Mouse (Mus musculus): ENCODE results near the gene Lhfpl2. TPM values are rescaled to one million over a fixed set of nuclear protein-coding genes. Genes with fewer than 3 reads are reported as not detected.

Lhfpl2 gene
- total RNA-seq, 2 experiments from 2014 or later = 39.5 to 46.2 TPM

DNA sequence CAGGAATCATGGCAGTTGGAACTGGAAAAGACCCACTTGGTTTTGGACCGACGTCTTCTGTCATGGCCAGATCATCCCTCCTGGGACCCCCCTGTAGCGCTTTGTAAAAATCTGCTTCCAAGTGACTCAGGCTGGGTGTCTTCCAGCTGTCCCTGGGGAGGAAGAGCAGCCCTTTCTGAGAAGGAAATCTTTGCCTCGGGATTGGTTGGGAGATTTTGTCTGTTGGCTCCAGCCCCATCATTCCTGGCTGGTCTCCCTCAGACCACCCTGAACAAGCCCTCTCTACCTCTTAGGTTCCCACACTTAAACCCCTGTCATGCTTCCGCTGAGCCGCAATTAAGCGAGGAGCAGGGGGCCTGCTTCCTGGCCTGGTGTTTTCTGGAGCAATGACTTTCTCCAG, 77.6 kb downstream of the Lhfpl2 start:
- DNase-seq (ENCODE audit: low spot score in 2 of 2) = no peak

DNA sequence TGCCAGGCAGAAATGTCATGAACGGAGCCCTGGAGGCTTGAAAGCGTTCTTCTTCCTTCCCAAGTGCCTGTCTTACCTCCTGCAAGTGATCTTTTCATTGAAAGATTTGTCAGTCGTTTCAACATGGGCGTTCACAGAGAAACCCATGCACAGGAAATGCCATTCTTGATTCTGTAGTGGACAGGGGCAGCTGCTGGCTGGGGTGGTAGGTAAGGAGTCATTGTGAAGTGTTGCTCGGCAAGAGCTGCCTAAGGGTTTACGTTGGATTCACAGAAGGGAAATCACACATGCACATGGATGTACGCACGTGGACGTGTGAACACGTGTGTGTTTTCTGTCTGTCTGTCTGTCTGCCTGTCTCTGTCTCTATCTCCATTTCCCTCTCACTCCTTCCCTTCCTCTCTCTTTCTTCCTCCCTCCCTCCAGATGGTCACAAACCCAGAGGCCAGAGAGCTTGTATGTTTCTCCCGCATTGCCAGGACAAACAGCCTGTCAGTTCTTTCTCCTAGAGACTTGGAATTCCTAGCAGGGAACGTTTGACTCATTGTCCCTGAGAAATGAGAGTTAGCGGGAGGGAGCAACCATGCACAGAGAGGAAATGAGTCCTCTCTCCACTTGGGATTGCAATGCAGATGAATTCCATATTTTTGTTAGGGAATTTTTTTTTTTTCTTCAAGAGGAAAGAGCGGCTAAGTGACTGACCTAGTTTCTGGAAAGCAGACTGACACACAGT, 82.3 kb downstream of the Lhfpl2 start:
- no peak for DNase-seq (ENCODE audit: low spot score in 2 of 2)

DNA sequence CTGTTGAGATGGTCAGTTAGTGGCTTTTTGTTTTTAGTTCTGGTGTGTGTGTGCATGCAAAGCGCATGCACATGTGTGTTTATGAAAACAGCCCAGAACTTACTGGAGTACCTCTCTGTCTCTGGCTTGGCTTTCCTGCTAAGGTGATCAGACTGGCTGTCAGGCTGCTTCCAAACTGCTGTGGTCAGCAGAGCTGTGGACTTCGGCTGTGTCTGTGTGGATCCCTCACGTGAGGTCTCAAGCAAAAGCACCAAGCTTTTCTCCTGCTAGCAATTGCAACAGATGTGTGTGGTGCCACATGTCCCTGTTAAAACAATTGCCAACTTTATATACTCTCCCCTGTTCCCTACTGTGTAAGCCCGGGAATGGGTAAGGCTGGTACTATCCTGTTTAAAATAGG, 82.8 kb downstream of the Lhfpl2 start:
- DNase-seq (ENCODE audit: low spot score in 2 of 2) = no peak

DNA sequence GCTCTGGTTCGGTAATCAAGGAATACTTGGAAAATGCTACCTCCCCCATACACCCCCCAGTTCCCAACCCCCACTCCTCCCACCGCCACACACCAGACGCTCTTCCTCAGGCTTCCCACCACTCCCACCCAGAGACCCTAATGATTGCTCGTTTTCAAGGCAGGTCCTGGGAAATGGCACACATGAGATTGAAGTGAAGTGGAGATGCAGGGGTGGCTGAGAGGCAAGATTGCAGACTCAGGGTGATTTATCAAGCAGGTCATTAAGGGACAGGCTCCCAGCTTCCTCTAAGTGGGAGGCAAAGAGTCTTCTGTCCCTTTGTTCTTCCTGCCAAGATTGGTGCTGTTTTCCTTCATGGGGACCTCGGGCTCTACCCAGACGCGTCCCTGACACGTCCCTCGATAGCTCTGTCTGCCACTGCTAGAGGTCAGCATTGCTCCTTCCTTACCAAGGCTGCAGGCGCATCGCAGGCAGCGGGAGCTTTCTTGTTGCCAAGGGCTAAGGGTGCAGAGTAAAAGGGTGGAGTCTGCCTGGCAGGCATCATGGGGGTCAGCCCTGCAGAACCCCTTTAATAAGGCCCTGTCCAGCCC, 85.6 kb downstream of the Lhfpl2 start:
- no peak for DNase-seq (ENCODE audit: low spot score in 2 of 2)

DNA sequence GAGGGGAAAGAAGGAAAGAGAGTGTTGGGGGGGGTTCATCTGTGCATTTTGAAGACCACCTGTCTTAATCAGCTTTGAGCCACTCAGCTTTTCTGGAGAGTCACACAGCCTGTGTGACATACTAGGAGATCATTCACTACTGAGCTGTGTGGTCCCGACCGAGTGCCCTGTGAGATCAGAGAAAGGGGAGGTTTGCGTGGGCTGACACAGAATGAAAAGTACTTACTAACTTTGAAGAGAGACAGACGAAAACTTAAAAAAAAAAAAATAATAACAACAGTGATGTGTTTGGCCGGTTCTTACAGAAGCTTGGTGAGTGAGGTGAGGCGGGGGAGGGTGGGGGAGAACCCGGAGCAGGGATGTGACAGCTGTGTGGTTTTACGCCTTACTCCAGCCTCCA, 86.9 kb downstream of the Lhfpl2 start:
- no peak for DNase-seq (ENCODE audit: low spot score in 2 of 2)

DNA sequence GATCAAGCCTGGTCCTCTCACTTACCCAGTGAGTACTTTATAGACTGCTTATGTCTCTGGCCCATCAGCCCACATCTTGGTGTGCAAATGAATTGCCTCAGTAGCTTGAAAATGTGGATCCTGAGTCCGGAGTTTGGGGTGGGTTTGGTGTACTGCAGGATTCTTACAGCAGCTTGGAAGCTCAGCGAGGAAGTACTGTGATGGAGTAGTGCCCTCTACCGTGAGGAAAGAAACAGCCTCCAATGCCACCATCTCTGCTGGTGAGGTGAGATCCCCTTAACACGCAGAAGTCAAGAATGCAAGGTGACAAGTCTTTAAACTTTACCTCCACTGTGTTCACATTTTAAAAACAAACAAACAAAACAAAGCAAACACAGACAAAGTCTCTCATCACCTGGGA, 89.7 kb downstream of the Lhfpl2 start:
- DNase-seq (ENCODE audit: low spot score in 2 of 2) = peak; percentile 44 to 59

DNA sequence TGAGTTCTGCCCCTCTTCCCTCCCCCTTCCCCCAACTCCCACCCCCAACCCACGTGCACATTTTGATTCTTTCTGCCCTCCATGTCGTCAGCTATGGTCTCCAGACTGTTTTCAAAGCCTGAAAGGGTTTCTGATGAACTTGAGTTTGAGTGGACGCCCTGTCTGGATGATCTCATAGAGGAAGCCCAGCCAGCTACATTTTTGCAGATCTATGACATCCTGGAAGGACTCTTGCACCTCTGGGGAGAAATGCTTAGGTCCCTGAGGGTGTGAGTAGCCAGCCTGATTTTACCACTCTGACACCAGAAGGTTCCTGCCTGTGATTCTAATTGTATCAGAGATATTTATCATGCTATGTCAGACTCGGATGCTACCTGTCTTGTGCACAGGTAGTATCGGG, 91.4 kb downstream of the Lhfpl2 start:
- DNase-seq (ENCODE audit: low spot score in 2 of 2) = no peak

DNA sequence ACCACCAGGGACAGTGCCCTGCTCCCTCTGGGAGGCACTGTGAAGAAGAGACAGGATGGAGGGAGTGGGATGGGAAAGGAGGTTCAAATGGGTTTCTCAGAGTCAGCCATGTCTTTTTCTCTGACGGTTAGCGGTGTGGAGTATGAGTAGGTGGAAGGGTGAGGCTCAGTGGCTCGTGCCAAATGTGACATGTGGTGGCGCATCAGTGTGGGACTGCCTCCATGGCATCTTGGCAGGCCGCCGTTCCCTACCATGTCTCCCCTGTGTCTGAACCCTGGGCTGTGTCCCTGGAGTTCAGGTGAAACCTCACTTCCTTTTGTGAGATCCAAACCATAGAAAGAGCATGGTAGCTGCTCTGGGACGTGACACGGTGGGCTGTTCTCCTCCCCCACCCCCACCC, 92.2 kb downstream of the Lhfpl2 start:
- no peak for DNase-seq (ENCODE audit: low spot score in 2 of 2)

DNA sequence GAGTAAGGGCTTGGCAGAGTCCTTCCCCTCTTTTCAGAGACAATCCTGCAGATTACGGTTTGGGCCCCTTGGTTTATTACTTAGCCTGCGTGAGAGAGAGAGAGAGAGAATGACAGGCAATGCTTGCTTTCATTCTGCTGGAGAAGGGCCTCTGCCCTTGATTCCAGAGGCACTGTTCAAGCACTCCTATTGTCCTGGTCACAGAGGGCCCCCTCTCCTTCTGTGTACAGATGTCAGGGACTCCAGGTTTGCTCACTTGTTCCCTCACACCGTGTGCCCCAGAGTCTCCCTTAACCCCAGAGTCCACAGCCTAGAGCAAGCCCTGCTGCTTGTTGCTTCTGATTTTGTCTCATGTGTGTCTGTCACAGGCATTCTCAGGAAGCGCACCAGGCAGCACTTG, 93.7 kb downstream of the Lhfpl2 start:
- DNase-seq (ENCODE audit: low spot score in 2 of 2) = no peak

DNA sequence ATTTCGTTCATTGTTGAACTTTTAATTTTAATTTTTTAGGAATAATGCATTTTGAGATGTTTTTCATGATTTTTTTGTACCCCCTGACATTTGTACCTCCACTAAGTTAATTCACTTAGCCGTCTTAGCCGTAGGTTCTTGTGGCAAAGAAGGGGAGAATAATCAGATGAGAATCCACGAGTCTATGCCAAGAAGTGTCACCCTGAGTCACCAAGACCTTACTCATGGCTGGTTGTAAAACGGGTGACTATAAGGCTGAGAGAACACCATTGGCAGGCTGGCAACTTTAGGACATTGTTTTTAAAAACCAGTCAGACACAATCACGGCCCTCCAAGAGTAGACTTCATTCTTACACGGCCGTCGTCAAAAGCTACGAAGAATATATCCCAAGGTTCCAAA, 95.2 kb downstream of the Lhfpl2 start:
- no peak for DNase-seq (ENCODE audit: low spot score in 2 of 2)

DNA sequence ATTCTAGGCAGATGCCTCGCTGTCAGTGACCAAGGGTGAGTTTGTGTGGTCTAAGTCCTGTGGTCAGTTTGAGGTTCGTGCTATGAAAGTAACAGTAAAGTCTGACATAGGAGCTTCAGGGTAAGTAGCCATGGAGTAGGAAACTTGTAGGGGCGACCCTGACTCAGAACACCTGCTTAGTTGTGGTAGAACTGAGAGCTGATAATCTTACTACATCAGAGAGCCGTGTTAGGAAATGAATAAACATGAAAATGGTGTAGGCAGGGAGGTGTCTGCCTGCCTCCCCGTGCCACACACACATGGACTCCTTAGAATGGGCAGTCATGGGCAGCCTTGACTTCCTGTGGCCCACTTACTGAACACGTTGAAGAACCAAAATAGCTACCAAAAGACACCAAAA, 96.1 kb downstream of the Lhfpl2 start:
- DNase-seq (ENCODE audit: low spot score in 2 of 2) = no peak

DNA sequence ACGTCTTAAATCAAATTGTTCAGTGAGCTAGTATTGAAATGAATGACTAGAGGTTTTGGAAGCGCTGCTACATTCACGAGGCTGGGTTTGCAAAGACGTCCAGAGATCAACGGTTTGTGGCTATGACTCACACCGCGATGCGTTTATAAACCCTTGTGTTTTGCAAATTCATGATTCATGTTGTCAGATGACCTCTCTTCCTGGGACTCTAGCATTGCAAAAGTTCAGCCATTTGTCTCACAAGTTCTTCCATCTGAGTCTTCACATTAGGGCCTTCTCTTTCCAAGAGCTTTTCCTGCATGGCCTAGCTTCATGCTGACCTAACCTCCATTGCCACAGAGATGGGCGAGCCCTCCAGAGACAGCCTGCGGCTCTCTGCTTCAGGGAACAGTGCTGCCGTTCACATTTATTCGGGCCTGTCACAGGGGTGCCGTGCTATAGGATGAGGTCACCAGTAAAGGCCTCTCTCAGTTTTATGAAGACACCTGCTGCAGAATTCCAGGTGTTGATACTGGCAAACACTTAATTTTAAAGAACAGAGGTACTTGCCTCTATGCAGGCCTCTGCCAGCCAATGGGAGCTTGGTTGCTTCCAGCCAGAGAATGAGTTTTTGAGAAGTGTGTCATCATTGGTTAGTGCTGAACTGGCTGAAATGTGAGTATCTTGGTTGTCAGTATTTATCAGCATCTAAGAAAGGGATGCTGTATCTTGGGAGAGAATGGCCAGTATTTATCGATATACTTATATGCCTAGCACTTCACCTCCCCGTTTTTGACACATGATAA, 97.1 kb downstream of the Lhfpl2 start:
- DNase-seq (ENCODE audit: low spot score in 2 of 2) = no peak

DNA sequence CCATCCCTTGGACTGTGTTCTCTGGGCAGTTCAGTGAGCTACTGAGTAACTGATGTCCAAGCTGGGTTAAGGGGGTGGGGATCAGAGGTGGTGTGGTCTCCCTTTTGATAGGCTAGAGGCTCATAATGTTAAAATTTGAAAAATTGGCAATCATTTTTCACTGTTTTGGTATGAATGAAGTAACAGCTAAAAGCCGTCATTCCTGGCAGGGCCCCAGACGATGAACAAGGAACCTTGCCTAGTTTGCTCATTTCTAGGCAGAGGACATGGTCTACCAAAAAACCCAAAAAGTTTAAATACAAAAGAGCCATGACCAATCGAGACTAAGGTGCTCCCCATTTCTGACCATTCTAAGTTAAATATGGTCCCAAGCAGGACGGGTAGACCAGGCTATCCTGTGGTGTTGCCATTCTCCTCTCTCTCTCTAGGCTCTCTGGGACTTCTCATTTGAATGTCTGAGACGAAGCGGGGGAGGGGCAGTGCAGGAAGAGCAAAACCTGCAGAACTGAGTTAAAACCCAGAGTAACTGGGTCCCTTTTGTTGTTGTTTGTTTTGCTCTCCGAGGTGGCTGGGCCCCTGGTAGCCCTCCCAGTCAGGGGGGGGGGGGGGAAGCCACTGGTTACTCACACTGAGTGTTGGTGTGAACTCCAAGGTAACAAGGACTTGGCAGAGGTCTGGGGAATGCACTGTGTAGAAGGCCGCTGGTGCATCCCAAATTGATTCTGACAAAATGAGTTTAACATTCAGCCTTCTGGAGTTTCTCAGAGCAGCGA, 98.2 kb downstream of the Lhfpl2 start:
- DNase-seq (ENCODE audit: low spot score in 2 of 2) = no peak

DNA sequence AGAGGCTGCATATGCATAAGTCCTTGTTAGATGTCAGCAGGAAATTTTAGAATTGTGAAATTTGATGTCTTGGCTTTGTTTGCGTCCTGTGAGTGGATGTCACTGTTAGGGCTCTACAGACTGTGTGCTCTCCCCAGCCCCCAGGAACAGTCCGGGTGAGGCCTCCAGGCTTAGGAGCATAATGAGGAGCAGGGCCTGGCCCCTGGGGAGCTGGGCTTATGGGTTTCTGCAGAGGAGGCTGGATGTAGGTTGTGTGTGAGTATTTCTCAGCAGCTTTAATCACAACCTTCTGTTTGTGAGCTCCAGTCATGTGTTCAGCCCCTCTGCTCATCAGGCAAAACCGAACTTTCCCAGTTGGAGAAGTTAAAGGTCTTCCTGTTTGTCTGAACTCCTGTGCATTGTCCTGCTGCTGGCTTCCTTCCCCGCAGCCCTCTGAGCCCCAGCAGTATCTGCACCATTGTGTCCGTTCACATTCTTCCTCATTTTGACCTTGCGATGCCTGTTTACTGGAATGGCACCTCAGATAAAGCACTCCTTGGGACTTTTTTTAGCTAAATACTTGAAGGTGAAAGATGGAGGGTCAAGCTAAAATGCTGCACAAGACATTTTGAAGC, 101.4 kb downstream of the Lhfpl2 start:
- DNase-seq (ENCODE audit: low spot score in 2 of 2) = no peak

DNA sequence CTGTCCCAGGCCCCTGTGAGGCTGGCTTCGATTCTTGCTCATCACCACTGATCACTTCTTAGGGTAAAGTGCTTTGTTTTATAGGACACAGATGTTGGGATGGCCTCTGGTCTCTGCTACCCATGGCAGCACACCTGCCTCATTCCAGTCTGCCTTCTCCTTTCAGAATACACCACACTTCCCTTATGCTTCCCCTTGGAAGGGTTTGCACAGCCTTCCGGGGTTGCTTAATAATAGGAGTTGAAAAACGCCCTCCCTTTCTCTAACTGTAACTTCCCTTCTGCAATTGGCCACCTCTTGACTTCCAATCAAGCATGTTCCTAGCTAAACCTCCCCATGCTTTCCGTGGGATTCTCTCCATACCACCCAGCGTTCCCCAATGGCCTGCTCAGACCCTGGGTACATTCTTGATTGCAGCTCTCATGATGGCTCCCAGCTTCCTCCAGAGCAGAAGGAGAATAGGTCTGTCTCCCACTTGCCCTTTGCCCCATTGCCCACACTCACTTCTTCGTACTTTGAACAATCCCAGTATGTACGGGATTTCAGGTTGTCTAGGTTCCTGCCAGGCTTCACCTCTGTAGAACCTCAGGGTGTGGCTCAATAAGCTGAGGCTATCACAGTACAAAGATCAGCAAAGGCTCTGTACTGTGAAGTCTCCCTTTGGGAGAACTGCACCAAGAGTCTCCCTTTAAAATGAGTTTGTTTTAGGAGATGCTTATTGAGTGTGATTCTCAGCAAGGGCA, 102.1 kb downstream of the Lhfpl2 start:
- no peak for DNase-seq (ENCODE audit: low spot score in 2 of 2)

DNA sequence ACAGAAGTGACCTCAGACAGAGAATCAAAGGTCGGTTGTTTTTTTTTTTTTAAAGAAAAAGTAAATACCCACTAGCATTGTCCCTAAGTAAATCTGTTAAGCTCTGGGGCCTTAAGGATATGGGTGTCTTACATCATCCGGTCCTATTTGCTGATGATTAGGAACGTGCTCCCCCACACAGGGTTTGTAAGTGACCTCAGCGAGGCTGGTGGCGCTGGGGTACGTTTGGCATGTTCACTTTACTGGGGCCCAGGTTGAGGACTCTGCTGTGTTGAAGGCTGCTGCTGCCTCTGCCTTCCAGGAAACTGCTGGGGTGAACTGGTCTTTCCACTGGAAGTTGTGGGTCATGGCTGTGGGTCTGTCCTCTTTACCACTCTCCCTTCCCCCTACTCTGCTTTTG, 106.9 kb downstream of the Lhfpl2 start:
- DNase-seq (ENCODE audit: low spot score in 2 of 2) = no peak

DNA sequence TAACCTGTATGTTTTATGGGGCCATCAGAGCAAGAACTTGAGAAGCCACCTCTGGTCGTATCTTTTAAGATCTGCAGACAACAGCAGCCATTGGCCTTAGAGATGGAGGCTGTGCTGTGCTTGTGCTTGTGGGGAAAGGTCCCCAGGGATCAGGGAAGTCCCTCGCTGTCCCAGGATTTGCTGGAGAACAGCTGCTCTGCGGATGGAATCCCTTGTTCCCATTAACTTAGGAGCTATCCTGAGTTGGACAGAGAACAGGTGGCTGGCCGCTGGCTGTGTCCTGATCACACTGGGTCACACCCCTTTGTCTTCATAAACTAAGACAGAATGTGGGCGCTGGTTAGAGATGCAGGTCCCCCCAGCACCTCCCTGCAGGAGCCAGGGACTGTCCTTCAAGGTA, 110.7 kb downstream of the Lhfpl2 start:
- no peak for DNase-seq (ENCODE audit: low spot score in 2 of 2)

DNA sequence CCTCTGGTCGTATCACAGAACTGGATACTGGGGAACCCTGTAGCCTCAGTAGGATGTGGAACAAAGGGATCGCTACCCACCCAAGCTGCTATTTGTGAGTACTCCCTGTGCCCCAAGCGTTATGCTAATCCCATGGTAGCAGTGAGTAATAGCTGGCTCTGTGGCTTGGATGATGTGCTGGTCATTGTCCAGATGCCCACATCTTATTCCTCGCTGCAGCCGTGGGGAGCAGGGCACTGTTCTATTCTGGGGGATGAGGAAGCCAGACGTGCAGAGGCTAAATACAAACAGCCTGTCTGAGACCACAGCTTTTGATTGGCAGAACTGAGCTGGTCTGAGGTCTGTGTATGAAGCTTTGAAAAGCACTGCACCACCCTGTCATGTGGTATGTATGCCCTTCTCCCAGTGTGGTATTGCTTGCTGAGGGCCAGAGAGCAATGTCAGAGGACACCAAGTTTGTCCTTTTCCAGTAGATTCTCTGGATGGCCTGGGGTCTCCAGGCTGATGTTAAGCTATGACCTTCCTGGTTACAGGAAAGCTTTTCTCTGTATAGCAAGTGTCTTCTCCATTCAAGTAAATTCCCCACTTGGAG, 111.8 kb downstream of the Lhfpl2 start:
- no peak for DNase-seq (ENCODE audit: low spot score in 2 of 2)

DNA sequence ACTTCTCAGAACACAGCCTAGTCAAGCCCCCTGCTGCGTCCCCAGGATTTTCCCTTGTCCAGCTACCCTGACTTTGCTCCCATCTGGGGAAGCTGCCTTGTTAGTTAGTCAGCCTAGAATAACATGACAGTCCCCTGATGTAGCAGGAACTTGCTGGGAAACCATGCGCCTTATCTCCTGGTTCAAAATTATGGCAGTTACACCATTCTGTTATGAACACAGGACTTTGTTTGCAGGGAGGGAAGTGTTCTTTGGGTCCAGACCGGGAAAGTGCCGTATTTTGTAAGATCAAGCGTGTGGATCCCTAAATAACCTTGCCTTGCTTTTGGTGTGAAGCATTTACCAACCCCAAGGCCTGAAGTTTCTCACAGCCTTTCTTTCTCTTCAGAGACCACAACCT, 114.0 kb downstream of the Lhfpl2 start:
- no peak for DNase-seq (ENCODE audit: low spot score in 2 of 2)
